ENCODE assay signal across 9 mouse cellular contexts in the genomic region with DNA sequence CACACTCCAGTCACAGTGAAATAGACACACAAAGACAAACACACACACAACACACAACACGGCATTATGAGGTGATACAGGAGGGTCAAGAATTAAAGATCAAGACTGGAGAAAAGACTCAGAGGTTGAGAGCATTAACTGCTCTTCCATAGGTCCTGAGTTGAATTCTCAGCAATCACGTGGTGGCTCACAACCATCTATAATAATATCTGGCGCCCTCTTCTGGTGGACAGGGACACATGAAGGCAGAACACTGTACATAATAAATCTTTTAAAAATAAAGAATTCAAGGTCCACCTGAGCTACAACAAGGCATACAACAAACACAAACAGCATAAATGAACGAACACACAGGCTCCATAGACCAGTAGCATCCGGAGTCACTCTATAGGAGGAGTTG. TPM values are rescaled to one million over a fixed set of nuclear protein-coding genes. Genes with fewer than 3 reads are reported as not detected.
A peak's percentile ranks its signal among the peaks of the same experiment; 100 is the strongest.
DNase-seq lines count a peak whose midpoint lies in the region; ATAC-seq lines count a peak whose summit lies in the region.
"Had no signal": no experiment of that assay in that cellular context is flagged by ENCODE, and none has a peak within 500 bp of the region (broad histone marks: within the 10 kb centered on the region; RNA-seq: fewer than 3 reads in every experiment).

No protein-coding gene starts in this region.

- WGBS in hindbrain, embryonic 12.5 days: 35% methylated on average over 5 of the region's 5 CpGs
- 28% methylated on average over 5 of the region's 5 CpGs for WGBS in heart, embryonic 12.5 days

- peaks cover 11% of the 10 kb centered on the region; the same call in 1 of the 2 replicates for H3K27me3 ChIP-seq in hindbrain, embryonic 12.5 days
- H3K27me3 ChIP-seq in heart, embryonic 12.5 days (replicated peaks): no peaks in the 10 kb centered on the region

- no peak overlapping the region for H3K27ac ChIP-seq in hindbrain, embryonic 12.5 days
- no peak overlapping the region for H3K27ac ChIP-seq in heart, embryonic 12.5 days (ENCODE audit: poor library complexity, severe bottlenecking)

- ATAC-seq in hindbrain, embryonic 12.5 days (ENCODE audit: low FRiP score): peak; percentile 50
- no peak for ATAC-seq in heart, embryonic 12.5 days (ENCODE audit: insufficient number of reproducible peaks, low FRiP score)

- no peaks in the 10 kb centered on the region for H3K4me1 ChIP-seq in hindbrain, embryonic 12.5 days
- no peaks in the 10 kb centered on the region for H3K4me1 ChIP-seq in heart, embryonic 12.5 days (replicated peaks)

- 0 out of 2 replicates have a peak, but pooled peaks cover 5% of the 10 kb centered on the region for H3K9me3 ChIP-seq in hindbrain, embryonic 12.5 days (replicated peaks)
- H3K9me3 ChIP-seq in heart, embryonic 12.5 days (replicated peaks): peaks cover 3% of the 10 kb centered on the region; the same call in 1 of the 2 replicates

- H3K9ac ChIP-seq in hindbrain, embryonic 12.5 days: no peak overlapping the region
- H3K9ac ChIP-seq in heart, embryonic 12.5 days: no peak overlapping the region

- DNase-seq in kidney, adult 9 months: peak; percentile 68
- no peak for DNase-seq in kidney, adult 11 months
- DNase-seq in MN1 (ENCODE audit: low spot score): peak; percentile 58
- DNase-seq in lung, postnatal 25 days (ENCODE audit: low spot score): peak; percentile 73
- peak; percentile 57 for DNase-seq in thymus, postnatal 4 days
- DNase-seq in right cerebral cortex, postnatal 25 days: no peak

- H3K36me3 ChIP-seq in hindbrain, embryonic 12.5 days: peaks cover 24% of the 10 kb centered on the region
- peaks cover 25% of the 10 kb centered on the region for H3K36me3 ChIP-seq in heart, embryonic 12.5 days

- H3K4me3 ChIP-seq in hindbrain, embryonic 12.5 days: no peak overlapping the region
- H3K4me3 ChIP-seq in heart, embryonic 12.5 days: no peak overlapping the region
- H3K4me3 ChIP-seq: megakaryocyte, embryonic 14.5 days had no signal

- no peak overlapping the region for H3K4me2 ChIP-seq in hindbrain, embryonic 12.5 days (replicated peaks)
- no peak overlapping the region for H3K4me2 ChIP-seq in heart, embryonic 12.5 days

RNA-seq across cellular contexts. Expression of a gene that starts 13.1 kb away (rescaled TPM):
- 834 and 931 TPM in 2 replicates for polyA plus RNA-seq in hindbrain, embryonic 12.5 days (2016; fragmentation: Nextera tagmentation; extraction: Ambion mirVana)
- 850 and 856 TPM in 2 replicates for polyA plus RNA-seq in heart, embryonic 12.5 days (2016; fragmentation: Nextera tagmentation; extraction: Ambion mirVana)

RNA-seq across cellular contexts. Expression of a gene that starts 13.3 kb away (rescaled TPM):
- 65.0 and 65.9 TPM in 2 replicates for polyA plus RNA-seq in hindbrain, embryonic 12.5 days (2016; fragmentation: Nextera tagmentation; extraction: Ambion mirVana)
- 43.0 and 43.9 TPM in 2 replicates for polyA plus RNA-seq in heart, embryonic 12.5 days (2016; fragmentation: Nextera tagmentation; extraction: Ambion mirVana)

RNA-seq across cellular contexts. Expression of a gene that starts 17.6 kb away (rescaled TPM):
- 9.9 TPM in 2 replicates for polyA plus RNA-seq in hindbrain, embryonic 12.5 days (2016; fragmentation: Nextera tagmentation; extraction: Ambion mirVana)
- 7.2 and 7.4 TPM in 2 replicates for polyA plus RNA-seq in heart, embryonic 12.5 days (2016; fragmentation: Nextera tagmentation; extraction: Ambion mirVana)

RNA-seq across cellular contexts. Expression of a gene that starts 28.5 kb away (rescaled TPM):
- polyA plus RNA-seq in hindbrain, embryonic 12.5 days (2016; fragmentation: Nextera tagmentation; extraction: Ambion mirVana): 37.1 and 38.8 TPM in 2 replicates
- 25.3 and 26.5 TPM in 2 replicates for polyA plus RNA-seq in heart, embryonic 12.5 days (2016; fragmentation: Nextera tagmentation; extraction: Ambion mirVana)

RNA-seq across cellular contexts. Expression of a gene that starts 28.8 kb away (rescaled TPM):
- polyA plus RNA-seq in hindbrain, embryonic 12.5 days (2016; fragmentation: Nextera tagmentation; extraction: Ambion mirVana): 173 and 180 TPM in 2 replicates
- 127 and 129 TPM in 2 replicates for polyA plus RNA-seq in heart, embryonic 12.5 days (2016; fragmentation: Nextera tagmentation; extraction: Ambion mirVana)

Comparison
In these comparisons a context has a peak if more than half of its experiments do, and no peak if none do; other contexts are left out.
1. DNase-seq: peak in kidney, adult 9 months (single experiment), MN1 (single experiment), lung, postnatal 25 days (single experiment) and thymus, postnatal 4 days (single experiment); none in kidney, adult 11 months (single experiment) and right cerebral cortex, postnatal 25 days (single experiment).